Mouse (Mus musculus) embryonic facial prominence, embryonic 10.5 days (tissue): ENCODE measurements around the gene Farsb. TPM values are rescaled to one million over a fixed set of nuclear protein-coding genes. Genes with fewer than 3 reads are reported as not detected.

Experiments used
- DNase-seq: peaks from one replicate; pipeline ENCODE4 v3.0.0-alpha.2; 2017; ENCODE audit warnings: low spot score
- H3K27ac ChIP-seq: fragments of 300-500 bp; sonication (generic); replicated peaks from 2 replicates; pipeline ENCODE4 v1.5.1; 2016; ENCODE audit warnings: mild to moderate bottlenecking
- H3K27me3 ChIP-seq: fragments of 300-500 bp; sonication (generic); replicated peaks from 2 replicates; pipeline ENCODE4 v1.6.1; 2016; ENCODE audit warnings: low read depth, mild to moderate bottlenecking; ENCODE audit not compliant: poor library complexity, severe bottlenecking
- H3K36me3 ChIP-seq: fragments of 300-500 bp; sonication (generic); replicated peaks from 2 replicates; pipeline ENCODE4 v1.6.1; 2016; ENCODE audit warnings: mild to moderate bottlenecking, moderate library complexity
- H3K4me1 ChIP-seq: fragments of 300-500 bp; sonication (generic); 2 replicates; pipeline ENCODE4 v1.6.1; 2016
- H3K4me3 ChIP-seq: fragments of 300-500 bp; sonication (generic); 2 replicates; pipeline ENCODE4 v1.5.1; 2016; ENCODE audit warnings: mild to moderate bottlenecking, moderate library complexity
- H3K9me3 ChIP-seq: fragments of 300-500 bp; sonication (generic); 2 replicates; pipeline ENCODE4 v1.6.1; 2016; ENCODE audit warnings: mild to moderate bottlenecking
- WGBS: fragments of 180-500 bp; shearing (Covaris S2); methylation state at CpG from one replicate; pipeline ENCODE4 v1.1.7; 2016; 5-methylcytosine and 5-hydroxymethylcytosine counted together
- polyA plus RNA-seq: library from polyadenylated mRNA; unstranded; fragments of >200 nt; fragmentation: Nextera tagmentation; extraction: Ambion mirVana; gene quantifications from 2 replicates; pipeline ENCODE4 v1.2.1, GENCODE M21; 2016

Farsb gene
- polyA plus RNA-seq, 1 experiment from 2014 or later: 152 TPM

DNA sequence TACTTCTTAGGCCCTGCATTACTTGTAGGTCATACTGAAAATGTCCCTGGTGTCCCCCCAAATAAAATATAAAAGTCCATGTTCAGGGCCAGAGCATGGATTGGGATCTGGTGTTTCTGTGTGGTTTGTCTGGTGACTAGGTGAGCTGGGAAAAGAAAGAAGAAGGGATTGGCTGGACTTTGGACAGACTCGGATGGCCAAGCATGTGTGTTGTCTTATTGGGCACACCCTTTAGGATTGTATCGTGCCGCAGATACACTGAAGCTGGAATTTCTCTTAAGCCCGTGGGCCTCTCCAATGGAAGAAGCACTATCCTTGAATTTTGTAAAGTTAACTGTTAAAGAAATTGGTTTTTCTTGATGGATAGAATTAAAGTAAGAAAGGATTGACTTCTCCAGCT is 87.3 kb downstream of the Farsb start:
- Histone ChIP-seq H3K27ac (no peak overlapping the region), H3K27me3 (no peaks in the 10 kb centered on the region; the same call in 1 of the 2 replicates), H3K4me1 (peaks cover 11% of the 10 kb centered on the region), H3K9me3 (no peaks in the 10 kb centered on the region), H3K36me3 (no peaks in the 10 kb centered on the region), H3K4me3 (no peak overlapping the region)
- WGBS: 90% methylated on average over 4 of the region's 4 CpGs
- no peak for DNase-seq

DNA sequence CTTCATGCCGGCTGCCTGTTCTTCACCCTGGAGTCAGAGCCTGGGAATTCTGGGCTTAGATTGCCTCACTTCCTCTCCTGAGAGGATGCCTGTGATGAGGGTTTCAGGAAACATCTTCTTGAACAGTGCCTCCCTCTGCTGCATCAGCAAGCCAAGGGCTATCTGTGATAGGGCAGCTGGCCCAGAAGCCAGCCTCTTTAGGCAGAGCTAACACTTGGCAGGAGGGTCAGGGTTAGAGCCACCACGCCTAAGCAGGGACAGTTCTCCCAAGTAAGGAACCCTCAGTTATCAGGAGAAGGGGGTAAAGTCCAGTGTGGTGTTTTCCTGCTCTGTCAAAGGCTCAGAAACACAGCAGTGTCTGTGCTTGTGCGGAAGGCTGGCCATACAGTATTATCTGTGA is 88.9 kb downstream of the Farsb start:
- Histone ChIP-seq H3K27me3 (no peaks in the 10 kb centered on the region; the same call in 1 of the 2 replicates), H3K4me3 (no peak overlapping the region), H3K9me3 (no peaks in the 10 kb centered on the region), H3K27ac (no peak overlapping the region), H3K36me3 (no peaks in the 10 kb centered on the region), H3K4me1 (peaks cover 25% of the 10 kb centered on the region)
- no peak for DNase-seq
- WGBS: 78% methylated on average over 3 of the region's 3 CpGs

DNA sequence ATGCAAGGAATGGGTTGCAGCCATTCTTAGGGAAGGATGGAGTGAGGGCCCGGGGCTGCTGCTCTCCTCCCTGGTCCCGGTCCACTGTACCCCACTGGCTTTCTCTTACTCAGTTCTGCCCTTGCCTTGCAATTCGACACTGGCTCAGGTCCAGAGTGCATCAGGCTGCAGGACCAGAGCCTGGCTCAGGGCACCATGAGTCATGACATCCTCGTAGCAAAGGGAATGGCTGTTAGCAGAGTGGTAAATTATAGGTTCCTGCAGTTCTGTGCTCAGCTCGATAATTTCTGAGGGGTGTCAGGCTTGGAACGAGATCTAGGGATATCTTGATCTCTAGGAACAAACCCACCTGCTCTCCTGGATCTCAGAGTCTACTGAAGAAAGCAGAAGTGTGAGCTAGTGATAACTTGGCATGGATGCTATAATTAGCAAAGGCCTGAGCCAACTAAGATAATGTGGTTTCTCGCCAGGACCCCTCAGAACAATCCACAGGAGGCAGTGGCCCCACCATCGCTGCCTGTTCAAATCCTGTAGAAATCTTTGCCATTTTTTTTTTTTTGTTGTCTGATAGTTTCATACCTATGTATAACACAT is 92.3 kb downstream of the Farsb start:
- H3K4me1 ChIP-seq: peaks cover 20% of the 10 kb centered on the region
- DNase-seq: peak; percentile 14
- no peaks in the 10 kb centered on the region for H3K36me3 ChIP-seq
- H3K27me3 ChIP-seq: no peaks in the 10 kb centered on the region
- H3K27ac ChIP-seq: peak overlapping the region; percentile 70
- H3K9me3 ChIP-seq: no peaks in the 10 kb centered on the region
- no peak overlapping the region for H3K4me3 ChIP-seq
- WGBS: 53% methylated on average over 8 of the region's 8 CpGs

DNA sequence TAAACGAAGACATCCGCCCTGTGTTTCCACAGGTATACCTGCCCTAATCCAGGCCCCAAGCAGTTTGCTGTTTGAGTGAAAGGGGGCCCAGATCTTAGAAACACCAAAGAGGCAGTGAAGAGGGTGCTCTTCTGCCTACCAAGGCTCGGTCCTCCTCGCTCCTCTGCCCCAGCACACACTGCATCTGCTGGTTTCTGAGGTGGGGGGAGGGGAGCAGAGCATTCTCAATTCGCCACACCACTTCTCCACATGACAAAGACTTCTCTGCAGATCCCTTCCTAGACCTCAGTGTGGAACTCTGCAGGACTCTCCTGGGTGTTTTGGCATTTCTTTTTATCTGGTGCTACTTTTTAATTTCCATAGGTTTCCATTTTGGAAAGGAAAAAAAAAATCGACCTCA is 93.0 kb downstream of the Farsb start:
- no peak overlapping the region for H3K4me3 ChIP-seq
- peaks cover 20% of the 10 kb centered on the region for H3K4me1 ChIP-seq
- no peaks in the 10 kb centered on the region for H3K36me3 ChIP-seq
- peak overlapping the region; percentile 70 for H3K27ac ChIP-seq
- peak; percentile 48 for DNase-seq
- no peaks in the 10 kb centered on the region for H3K27me3 ChIP-seq
- WGBS: 31% methylated on average over 6 of the region's 6 CpGs
- no peaks in the 10 kb centered on the region for H3K9me3 ChIP-seq

DNA sequence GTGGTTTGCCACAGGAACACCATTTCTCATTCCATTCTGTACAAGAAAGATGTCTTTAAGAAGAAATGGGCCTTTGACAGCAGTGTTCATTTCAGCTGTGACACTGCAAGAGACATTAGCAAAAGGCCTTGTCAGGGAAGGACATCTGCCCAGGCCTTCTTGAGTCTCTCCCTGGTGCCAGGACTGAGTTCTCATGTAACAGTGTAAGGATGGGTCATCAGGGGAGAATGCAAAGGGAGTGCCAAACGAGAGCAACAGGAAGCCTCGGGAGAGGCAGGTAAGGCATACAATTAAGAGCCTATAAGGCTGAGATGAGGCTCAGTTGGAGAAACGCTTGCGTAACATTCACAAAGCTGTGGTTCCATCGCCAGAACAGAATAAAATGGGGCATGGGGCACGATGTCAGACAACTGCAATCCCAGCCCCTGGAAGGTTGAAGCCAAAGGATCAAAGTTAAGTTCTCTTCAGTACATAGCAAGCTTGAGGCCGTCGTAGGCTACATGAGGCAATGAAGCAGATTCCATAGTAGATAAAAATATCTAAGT is 93.4 kb downstream of the Farsb start:
- H3K27ac ChIP-seq: peak overlapping the region; percentile 70; the same call in 1 of the 2 replicates
- WGBS: 59% methylated on average over 8 of the region's 8 CpGs
- no peaks in the 10 kb centered on the region for H3K9me3 ChIP-seq
- peaks cover 20% of the 10 kb centered on the region for H3K4me1 ChIP-seq
- no peak for DNase-seq
- H3K36me3 ChIP-seq: no peaks in the 10 kb centered on the region
- no peak overlapping the region for H3K4me3 ChIP-seq
- no peaks in the 10 kb centered on the region for H3K27me3 ChIP-seq

DNA sequence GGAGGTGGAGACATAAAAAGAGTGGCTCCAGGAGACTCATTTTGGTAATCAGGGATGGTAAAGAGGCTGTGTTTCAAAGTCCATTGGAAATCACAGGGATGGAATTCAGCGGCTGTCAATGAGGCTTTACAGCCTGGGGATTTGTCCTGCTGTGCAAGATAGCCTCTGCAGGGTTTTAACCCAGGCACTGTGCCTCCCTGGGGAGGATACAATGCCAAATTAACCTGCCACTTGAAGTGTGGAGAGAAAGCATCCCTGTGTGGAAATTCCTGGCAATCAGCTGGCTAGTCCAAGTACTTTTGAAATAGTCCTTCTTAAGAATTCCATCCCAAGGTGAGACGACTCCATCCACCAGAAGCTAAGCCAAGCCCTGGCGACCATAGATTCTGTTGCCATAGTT is 99.8 kb downstream of the Farsb start:
- Histone ChIP-seq H3K4me3 (no peak overlapping the region), H3K27ac (no peak overlapping the region), H3K9me3 (no peaks in the 10 kb centered on the region), H3K27me3 (no peaks in the 10 kb centered on the region), H3K4me1 (peaks cover 11% of the 10 kb centered on the region), H3K36me3 (no peaks in the 10 kb centered on the region)
- WGBS: 10% methylated on average over 3 of the region's 3 CpGs
- DNase-seq: no peak

DNA sequence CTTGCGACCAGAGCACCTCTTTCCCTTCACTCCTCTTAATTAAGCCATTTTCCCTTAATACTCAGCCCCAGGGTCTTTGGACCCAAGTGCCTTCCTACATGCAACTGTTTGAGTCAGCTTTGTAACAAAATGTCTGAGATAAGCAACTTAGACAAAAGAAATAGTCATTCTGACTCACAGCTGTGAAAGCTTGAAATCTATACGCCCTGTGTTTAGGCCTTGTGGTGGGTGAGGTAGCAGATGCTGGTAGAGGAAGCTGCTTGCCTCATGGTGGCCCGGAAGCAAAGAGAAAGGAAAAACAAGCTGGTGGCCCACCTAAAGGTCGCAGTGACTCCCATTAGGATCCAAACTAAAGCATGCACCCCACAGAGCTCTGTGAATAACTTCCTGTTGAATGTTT is 100.8 kb downstream of the Farsb start:
- no peak overlapping the region for H3K4me3 ChIP-seq
- H3K27me3 ChIP-seq: no peaks in the 10 kb centered on the region
- no peak overlapping the region for H3K27ac ChIP-seq
- peaks cover 11% of the 10 kb centered on the region for H3K4me1 ChIP-seq
- 35% methylated on average over 4 of the region's 4 CpGs for WGBS
- no peak for DNase-seq
- no peaks in the 10 kb centered on the region for H3K36me3 ChIP-seq
- no peaks in the 10 kb centered on the region for H3K9me3 ChIP-seq

DNA sequence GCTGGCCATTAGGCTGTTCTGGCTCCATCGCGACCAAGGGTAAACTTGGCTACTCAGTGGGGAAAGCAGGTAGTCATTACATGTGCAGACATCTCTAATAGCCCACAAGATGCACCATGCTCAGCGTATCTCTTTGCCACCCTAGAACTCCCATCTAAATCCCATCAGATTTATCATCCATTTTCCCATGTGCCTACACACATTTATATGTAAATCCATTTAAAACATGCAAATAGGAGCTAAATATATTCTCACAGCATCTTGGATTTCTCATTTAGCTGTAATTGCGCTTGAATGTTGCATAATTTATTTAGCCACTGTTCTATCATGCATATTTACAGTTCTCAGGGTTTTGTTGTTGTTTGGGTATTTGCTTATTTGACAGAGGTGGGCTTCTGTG is 107.7 kb downstream of the Farsb start:
- Histone ChIP-seq H3K36me3 (no peaks in the 10 kb centered on the region), H3K27ac (no peak overlapping the region), H3K9me3 (no peaks in the 10 kb centered on the region), H3K4me3 (no peak overlapping the region), H3K4me1 (0 out of 2 replicates have a peak, but pooled peaks cover 5% of the 10 kb centered on the region), H3K27me3 (no peaks in the 10 kb centered on the region)
- WGBS: 91% methylated on average over 4 of the region's 4 CpGs
- DNase-seq: no peak

DNA sequence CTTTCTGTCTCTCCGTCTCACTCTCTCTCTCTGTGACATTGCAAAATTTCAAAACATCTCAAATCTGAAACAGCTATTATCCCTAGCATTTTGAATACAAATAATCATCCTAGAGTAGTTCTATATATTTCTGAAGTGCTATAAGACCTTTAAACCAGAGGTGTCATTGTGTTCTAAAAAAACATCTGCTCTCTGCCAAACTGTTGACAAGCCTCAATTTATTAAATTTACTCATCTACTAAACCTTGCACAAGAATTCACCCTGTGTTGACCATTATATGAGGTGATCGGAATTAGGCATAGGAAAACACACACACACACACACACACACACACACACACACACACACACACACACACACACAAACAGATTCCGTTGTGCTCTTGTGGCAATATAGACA is 113.6 kb downstream of the Farsb start:
- DNase-seq: no peak
- Histone ChIP-seq H3K27me3 (no peaks in the 10 kb centered on the region), H3K27ac (no peak overlapping the region), H3K4me1 (peaks cover 5% of the 10 kb centered on the region; the same call in 1 of the 2 replicates), H3K36me3 (no peaks in the 10 kb centered on the region; the same call in 1 of the 2 replicates), H3K4me3 (no peak overlapping the region), H3K9me3 (peaks cover 7% of the 10 kb centered on the region; the same call in 1 of the 2 replicates)
- 91% methylated on average over 3 of the region's 3 CpGs for WGBS

DNA sequence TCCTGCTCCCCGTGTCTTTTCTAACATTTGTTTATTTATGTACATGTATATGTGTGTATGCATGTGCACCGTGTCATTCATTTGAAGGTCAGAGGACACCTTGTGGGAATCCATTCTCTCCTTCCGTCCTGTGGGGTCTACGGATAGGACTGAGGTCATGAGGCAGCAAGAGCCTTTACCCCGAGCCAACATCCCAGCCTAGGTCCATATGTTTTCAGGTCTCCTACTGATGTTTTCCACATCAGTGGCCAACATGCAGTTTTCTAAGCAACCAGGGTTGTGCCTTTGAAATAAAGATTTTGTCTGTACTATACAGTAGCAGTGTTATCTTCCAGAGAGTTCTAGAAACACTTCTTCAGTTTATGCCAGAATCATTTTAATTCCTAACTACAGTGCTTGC is 114.9 kb downstream of the Farsb start:
- Histone ChIP-seq H3K27ac (no peak overlapping the region), H3K36me3 (no peaks in the 10 kb centered on the region; the same call in 1 of the 2 replicates), H3K4me1 (peaks cover 5% of the 10 kb centered on the region; the same call in 1 of the 2 replicates), H3K9me3 (peaks cover 7% of the 10 kb centered on the region; the same call in 1 of the 2 replicates), H3K27me3 (no peaks in the 10 kb centered on the region), H3K4me3 (no peak overlapping the region)
- WGBS: 87% methylated on average over 5 of the region's 5 CpGs
- no peak for DNase-seq

DNA sequence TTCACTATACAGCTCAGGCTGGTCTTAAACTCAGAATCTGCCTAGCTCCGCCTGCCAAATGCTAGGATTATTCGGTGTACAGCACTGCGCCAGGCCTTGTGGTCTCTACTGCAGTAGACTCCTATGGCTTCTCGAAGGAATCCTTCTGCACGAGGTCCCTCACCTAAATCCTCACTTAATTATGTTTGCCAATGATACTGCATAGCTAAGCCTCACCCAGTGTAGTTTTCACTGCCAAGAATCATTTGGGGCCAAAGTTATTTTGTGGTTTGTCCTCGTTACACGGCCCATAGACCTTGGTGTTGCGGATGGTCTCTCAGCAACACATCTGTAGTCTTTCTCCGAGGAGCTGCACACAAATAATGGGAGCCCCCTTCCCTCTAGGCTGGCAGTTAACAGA is 116.4 kb downstream of the Farsb start:
- Histone ChIP-seq H3K9me3 (peaks cover 7% of the 10 kb centered on the region; the same call in 1 of the 2 replicates), H3K36me3 (no peaks in the 10 kb centered on the region; the same call in 1 of the 2 replicates), H3K27me3 (no peaks in the 10 kb centered on the region; the same call in 1 of the 2 replicates), H3K27ac (no peak overlapping the region), H3K4me1 (peaks cover 6% of the 10 kb centered on the region), H3K4me3 (no peak overlapping the region)
- whole genome bisulfite sequencing: 93% methylated on average over 9 of the region's 9 CpGs
- DNase-seq: no peak

DNA sequence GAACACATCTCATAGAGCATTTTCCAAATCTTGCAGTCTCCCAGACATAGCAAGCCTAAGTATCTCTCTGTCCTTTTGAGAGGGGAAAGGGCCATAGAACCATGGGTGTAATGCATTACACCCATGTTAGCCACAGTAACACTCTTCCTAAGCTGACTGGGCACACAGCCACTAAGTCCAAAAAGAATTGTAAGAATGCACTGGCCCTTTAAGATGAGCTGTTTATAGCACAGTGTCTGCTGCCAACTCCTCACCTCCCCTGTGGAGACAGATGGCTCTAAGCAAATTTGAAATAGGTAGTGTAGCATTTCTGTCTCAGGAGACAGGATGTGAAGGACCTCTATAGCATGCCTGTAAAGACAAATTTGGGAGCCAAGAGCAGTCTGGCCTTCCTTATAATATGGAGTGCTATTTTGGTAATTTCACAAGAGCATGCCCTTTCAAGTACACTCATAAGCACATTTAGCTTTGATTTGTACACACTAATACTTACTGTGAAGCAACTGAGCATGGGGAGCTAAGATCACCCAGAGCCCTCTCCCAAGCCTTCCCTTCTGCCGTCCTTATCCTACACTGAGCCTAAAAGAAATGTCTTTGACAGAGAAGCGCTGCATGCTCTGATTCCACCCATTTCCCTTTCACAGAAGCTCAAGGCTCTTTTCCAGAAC is 117.0 kb downstream of the Farsb start:
- peaks cover 7% of the 10 kb centered on the region; the same call in 1 of the 2 replicates for H3K9me3 ChIP-seq
- 85% methylated on average over 2 of the region's 2 CpGs for WGBS
- H3K27ac ChIP-seq: no peak overlapping the region
- no peaks in the 10 kb centered on the region; the same call in 1 of the 2 replicates for H3K36me3 ChIP-seq
- DNase-seq: no peak
- no peak overlapping the region for H3K4me3 ChIP-seq
- H3K4me1 ChIP-seq: peaks cover 7% of the 10 kb centered on the region
- no peaks in the 10 kb centered on the region; the same call in 1 of the 2 replicates for H3K27me3 ChIP-seq

DNA sequence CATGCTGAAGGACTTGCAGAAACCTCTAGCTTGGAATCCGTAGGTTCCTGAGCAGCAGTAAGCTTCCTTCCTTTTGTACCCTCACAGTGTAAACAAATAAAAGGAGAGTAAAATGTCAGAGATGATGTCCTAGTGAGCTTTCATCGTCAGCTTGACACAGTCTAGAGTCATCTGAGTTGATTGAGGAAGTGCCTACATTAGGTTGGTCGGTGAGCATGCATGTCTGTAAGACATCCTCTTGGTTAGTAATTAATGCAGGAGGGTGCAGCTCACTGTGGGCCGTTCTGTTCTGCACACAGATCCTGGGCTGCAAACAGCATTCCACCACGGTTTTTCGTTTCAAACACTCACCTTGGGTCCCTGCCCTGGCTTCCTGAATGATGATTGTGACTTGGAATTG is 118.6 kb downstream of the Farsb start:
- WGBS: 58% methylated on average over 6 of the region's 6 CpGs

More for the DNA sequence above, 118.6 kb downstream of the Farsb start:
- no peaks in the 10 kb centered on the region; the same call in 1 of the 2 replicates for H3K36me3 ChIP-seq
- no peak overlapping the region for H3K27ac ChIP-seq
- peaks cover 7% of the 10 kb centered on the region; the same call in 1 of the 2 replicates for H3K9me3 ChIP-seq
- peaks cover 10% of the 10 kb centered on the region for H3K4me1 ChIP-seq
- DNase-seq: no peak
- H3K4me3 ChIP-seq: no peak overlapping the region
- peaks cover 5% of the 10 kb centered on the region; the same call in 1 of the 2 replicates for H3K27me3 ChIP-seq
